ENCODE assay signal across 8 mouse cellular contexts in genomic region chr8:105325641-105326093, GRCm38 (mm10). TPM values are rescaled to one million over a fixed set of nuclear protein-coding genes. Genes with fewer than 3 reads are reported as not detected.
DNase-seq lines count a peak whose midpoint lies in the region; ATAC-seq and TF ChIP-seq lines count a peak whose summit lies in the region.

No protein-coding gene starts in this region.

- no peaks in the 10 kb centered on the region for H3K9me3 ChIP-seq in heart, postnatal 0 days (replicated peaks; ENCODE audit: control insufficient read depth, low read length)
- H3K9me3 ChIP-seq in ES-Bruce4 (replicated peaks; ENCODE audit: control insufficient read depth, insufficient read depth, low read length, poor library complexity, severe bottlenecking): no peaks in the 10 kb centered on the region
- H3K9me3 ChIP-seq in embryonic facial prominence, embryonic 15.5 days (replicated peaks): no peaks in the 10 kb centered on the region
- no peaks in the 10 kb centered on the region for H3K9me3 ChIP-seq in limb, embryonic 13.5 days

- H3K9ac ChIP-seq in heart, postnatal 0 days (replicated peaks; ENCODE audit: low read depth, low read length): peak overlapping the region; percentile 76
- H3K9ac ChIP-seq in ES-Bruce4 (ENCODE audit: low read depth, poor library complexity, severe bottlenecking): peak overlapping the region; percentile 71
- H3K9ac ChIP-seq in embryonic facial prominence, embryonic 15.5 days: peak overlapping the region; percentile 93
- peak overlapping the region; percentile 87 for H3K9ac ChIP-seq in limb, embryonic 13.5 days

- H3K4me3 ChIP-seq in heart, postnatal 0 days (ENCODE audit: low read depth, low read length): peak overlapping the region; percentile 88
- H3K4me3 ChIP-seq in ES-Bruce4 (ENCODE audit: low read depth, low read length): peak overlapping the region; percentile 75
- peak overlapping the region; percentile 91 for H3K4me3 ChIP-seq in embryonic facial prominence, embryonic 15.5 days (replicated peaks)
- peak overlapping the region; percentile 81 for H3K4me3 ChIP-seq in limb, embryonic 13.5 days
- peak overlapping the region; percentile 94 for H3K4me3 ChIP-seq in small intestine, adult 2 months (ENCODE audit: low read depth, low read length)

- TF ChIP-seq CTCF in heart, postnatal 0 days (IDR thresholded peaks at IDR 0.05; ENCODE audit: low read depth): no peak
- TF ChIP-seq CTCF in ES-Bruce4 (IDR thresholded peaks at IDR 0.05; ENCODE audit: low read depth, low read length): no peak
- TF ChIP-seq CTCF in small intestine, adult 2 months (IDR thresholded peaks at IDR 0.05; ENCODE audit: extremely low read depth, insufficient read length, insufficient replicate concordance, low read depth, low read length): no peak

- H3K36me3 ChIP-seq in heart, postnatal 0 days (replicated peaks; ENCODE audit: control insufficient read depth, insufficient read depth, low read length): peaks cover 41% of the 10 kb centered on the region
- peaks cover 25% of the 10 kb centered on the region for H3K36me3 ChIP-seq in ES-Bruce4 (ENCODE audit: control insufficient read depth, insufficient read depth, low read length, poor library complexity, severe bottlenecking)
- peaks cover 37% of the 10 kb centered on the region for H3K36me3 ChIP-seq in embryonic facial prominence, embryonic 15.5 days
- peaks cover 43% of the 10 kb centered on the region for H3K36me3 ChIP-seq in limb, embryonic 13.5 days
- peaks cover 31% of the 10 kb centered on the region for H3K36me3 ChIP-seq in small intestine, adult 2 months (ENCODE audit: control insufficient read depth, insufficient read depth, low read length)

- no peaks in the 10 kb centered on the region for H3K27me3 ChIP-seq in heart, postnatal 0 days (ENCODE audit: control insufficient read depth, insufficient read depth, low read length)
- no peaks in the 10 kb centered on the region for H3K27me3 ChIP-seq in ES-Bruce4 (ENCODE audit: control insufficient read depth, insufficient read depth, low read length, poor library complexity, severe bottlenecking)
- H3K27me3 ChIP-seq in embryonic facial prominence, embryonic 15.5 days: no peaks in the 10 kb centered on the region
- H3K27me3 ChIP-seq in limb, embryonic 13.5 days: no peaks in the 10 kb centered on the region
- H3K27me3 ChIP-seq in small intestine, adult 2 months (ENCODE audit: control insufficient read depth, insufficient read depth, low read length): no peaks in the 10 kb centered on the region

- H3K4me1 ChIP-seq in heart, postnatal 0 days (ENCODE audit: control insufficient read depth, insufficient read depth): peaks cover 20% of the 10 kb centered on the region
- H3K4me1 ChIP-seq in ES-Bruce4 (ENCODE audit: control insufficient read depth, insufficient read depth, low read length): peaks cover 3% of the 10 kb centered on the region
- H3K4me1 ChIP-seq in embryonic facial prominence, embryonic 15.5 days: peaks cover 18% of the 10 kb centered on the region
- peaks cover 25% of the 10 kb centered on the region for H3K4me1 ChIP-seq in limb, embryonic 13.5 days
- H3K4me1 ChIP-seq in small intestine, adult 2 months (ENCODE audit: control insufficient read depth, insufficient read depth, insufficient read length, low read length): peaks cover 20% of the 10 kb centered on the region

- H3K4me2 ChIP-seq in heart, postnatal 0 days (ENCODE audit: low read depth, low read length): peak overlapping the region; percentile 82
- H3K4me2 ChIP-seq in embryonic facial prominence, embryonic 15.5 days (replicated peaks): peak overlapping the region; percentile 80
- H3K4me2 ChIP-seq in limb, embryonic 13.5 days (replicated peaks): peak overlapping the region; percentile 87

- ATAC-seq in heart, postnatal 0 days (ENCODE audit: insufficient read depth, low read depth): peak; percentile 25
- ATAC-seq in embryonic facial prominence, embryonic 15.5 days (ENCODE audit: insufficient number of reproducible peaks, low FRiP score, low TSS enrichment, low read depth): no peak; the same call in 1 of the 2 replicates
- peak; percentile 21 for ATAC-seq in limb, embryonic 13.5 days (ENCODE audit: low FRiP score, low read depth)

- no peak for DNase-seq in heart, postnatal 0 days (ENCODE audit: low spot score)
- DNase-seq in heart, postnatal 14 days: no peak
- DNase-seq in spleen, postnatal 36 days (ENCODE audit: low spot score in 2 of 2): no peak
- DNase-seq in right cerebral cortex, adult 18-20 months: no peak

- under 1% methylated on average over 12 of the region's 12 CpGs for WGBS in heart, postnatal 0 days
- 1% methylated on average over 12 of the region's 12 CpGs for WGBS in embryonic facial prominence, embryonic 15.5 days
- under 1% methylated on average over 12 of the region's 12 CpGs for WGBS in limb, embryonic 13.5 days
- WGBS in small intestine, adult 2 months: under 1% methylated on average over 12 of the region's 12 CpGs

- intact Hi-C loops in heart, postnatal 14 days (cut with DNase I): loop anchor here (2.0 kb wide), 1 partner anchor 27 kb away; no protein-coding TSS in a partner anchor

- no peak for TF ChIP-seq POLR2A in ES-Bruce4 (IDR thresholded peaks at IDR 0.05; ENCODE audit: insufficient read depth, low read length)
- TF ChIP-seq POLR2A in small intestine, adult 2 months (IDR thresholded peaks at IDR 0.05; ENCODE audit: low read depth, low read length): no peak

- no peak for TF ChIP-seq EP300 in heart, postnatal 0 days (IDR thresholded peaks at IDR 0.05; ENCODE audit: low read depth)
- TF ChIP-seq EP300 in ES-Bruce4 (IDR thresholded peaks at IDR 0.05; ENCODE audit: insufficient read depth, low read depth, low read length): no peak

- H3K27ac ChIP-seq in heart, postnatal 0 days (ENCODE audit: low read depth): peak overlapping the region; percentile 80
- H3K27ac ChIP-seq in ES-Bruce4 (ENCODE audit: insufficient read depth, low read length): no peak overlapping the region
- peak overlapping the region; percentile 94 for H3K27ac ChIP-seq in embryonic facial prominence, embryonic 15.5 days (replicated peaks)
- H3K27ac ChIP-seq in limb, embryonic 13.5 days: peak overlapping the region; percentile 85; the same call in 1 of the 2 replicates
- H3K27ac ChIP-seq in small intestine, adult 2 months (ENCODE audit: insufficient read depth, low read depth, low read length): no peak overlapping the region

RNA-seq across cellular contexts. Expression of gene Lrrc29, which starts 0.4 kb away (rescaled TPM):
- 4.0 and 5.8 TPM in 2 replicates for total RNA-seq in heart, postnatal 0 days (2014; rRNA removed; ENCODE audit: low replicate concordance)
- polyA plus RNA-seq in heart, postnatal 0 days (2015; fragmentation: Nextera tagmentation; extraction: Ambion mirVana): 1.1 and 1.5 TPM in 2 replicates
- total RNA-seq in heart, postnatal 14 days (2021): 1 to 10 TPM; 1.7 to 1.9 TPM
- 1.5 and 1.9 TPM in 2 replicates for polyA plus RNA-seq in ES-Bruce4 (2011; ENCODE audit: insufficient read depth, insufficient read length, low read depth, missing spikeins)
- polyA plus RNA-seq in embryonic facial prominence, embryonic 15.5 days (2015; fragmentation: Nextera tagmentation; extraction: Ambion mirVana): 1.6 and 2.0 TPM in 2 replicates
- 1.8 and 2.7 TPM in 2 replicates for polyA plus RNA-seq in limb, embryonic 13.5 days (2015; fragmentation: Nextera tagmentation; extraction: Ambion mirVana)
- 2.7 and 6.9 TPM in 2 replicates for polyA plus RNA-seq in small intestine, adult 2 months (2012; rRNA removed)

RNA-seq across cellular contexts. Expression of gene Tmem208, which starts 0.5 kb away (rescaled TPM):
- 69.3 and 81.0 TPM in 2 replicates for total RNA-seq in heart, postnatal 0 days (2014; rRNA removed; ENCODE audit: low replicate concordance)
- polyA plus RNA-seq in heart, postnatal 0 days (2015; fragmentation: Nextera tagmentation; extraction: Ambion mirVana): 66.2 and 68.9 TPM in 2 replicates
- 10 to 100 TPM; 23.3 to 29.6 TPM for total RNA-seq in heart, postnatal 14 days (2021)
- polyA plus RNA-seq in ES-Bruce4 (2011; ENCODE audit: insufficient read depth, insufficient read length, low read depth, missing spikeins): 31.8 and 33.3 TPM in 2 replicates
- polyA plus RNA-seq in embryonic facial prominence, embryonic 15.5 days (2015; fragmentation: Nextera tagmentation; extraction: Ambion mirVana): 131 TPM in 2 replicates
- 119 and 122 TPM in 2 replicates for polyA plus RNA-seq in limb, embryonic 13.5 days (2015; fragmentation: Nextera tagmentation; extraction: Ambion mirVana)
- 77.5 and 105 TPM in 2 replicates for polyA plus RNA-seq in small intestine, adult 2 months (2012; rRNA removed)

RNA-seq across cellular contexts. Expression of gene Elmo3, which starts 20.3 kb away (rescaled TPM):
- total RNA-seq in heart, postnatal 0 days (2014; rRNA removed; ENCODE audit: low replicate concordance): 1.4 and 2.2 TPM in 2 replicates
- 1.6 and 1.9 TPM in 2 replicates for polyA plus RNA-seq in heart, postnatal 0 days (2015; fragmentation: Nextera tagmentation; extraction: Ambion mirVana)
- total RNA-seq in heart, postnatal 14 days (2021): 1 to 10 TPM in 1 of 2 experiments, under 1 TPM in 1; 0.86 to 1.2 TPM
- 13.7 and 15.6 TPM in 2 replicates for polyA plus RNA-seq in ES-Bruce4 (2011; ENCODE audit: insufficient read depth, insufficient read length, low read depth, missing spikeins)
- 9.9 and 11.4 TPM in 2 replicates for polyA plus RNA-seq in embryonic facial prominence, embryonic 15.5 days (2015; fragmentation: Nextera tagmentation; extraction: Ambion mirVana)
- polyA plus RNA-seq in limb, embryonic 13.5 days (2015; fragmentation: Nextera tagmentation; extraction: Ambion mirVana): 3.9 and 5.1 TPM in 2 replicates
- 39.6 and 107 TPM in 2 replicates for polyA plus RNA-seq in small intestine, adult 2 months (2012; rRNA removed)

RNA-seq across cellular contexts. Expression of gene Fhod1, which starts 22.1 kb away (rescaled TPM):
- total RNA-seq in heart, postnatal 0 days (2014; rRNA removed; ENCODE audit: low replicate concordance): 6.4 and 6.9 TPM in 2 replicates
- polyA plus RNA-seq in heart, postnatal 0 days (2015; fragmentation: Nextera tagmentation; extraction: Ambion mirVana): 0.70 and 0.72 TPM in 2 replicates
- total RNA-seq in heart, postnatal 14 days (2021): 1 to 10 TPM; 9.2 to 9.4 TPM
- polyA plus RNA-seq in ES-Bruce4 (2011; ENCODE audit: insufficient read depth, insufficient read length, low read depth, missing spikeins): 13.0 and 15.4 TPM in 2 replicates
- polyA plus RNA-seq in embryonic facial prominence, embryonic 15.5 days (2015; fragmentation: Nextera tagmentation; extraction: Ambion mirVana): 2.0 and 2.6 TPM in 2 replicates
- 2.1 and 2.3 TPM in 2 replicates for polyA plus RNA-seq in limb, embryonic 13.5 days (2015; fragmentation: Nextera tagmentation; extraction: Ambion mirVana)
- 15.4 and 19.6 TPM in 2 replicates for polyA plus RNA-seq in small intestine, adult 2 months (2012; rRNA removed)

RNA-seq across cellular contexts. Expression of gene Slc9a5, which starts 23.0 kb away (rescaled TPM):
- total RNA-seq in heart, postnatal 0 days (2014; rRNA removed; ENCODE audit: low replicate concordance): 1.2 and 3.9 TPM in 2 replicates
- polyA plus RNA-seq in heart, postnatal 0 days (2015; fragmentation: Nextera tagmentation; extraction: Ambion mirVana): 0.27 and 0.41 TPM in 2 replicates
- total RNA-seq in heart, postnatal 14 days (2021): under 1 TPM; 0.83 to 0.86 TPM
- 13.7 and 14.7 TPM in 2 replicates for polyA plus RNA-seq in ES-Bruce4 (2011; ENCODE audit: insufficient read depth, insufficient read length, low read depth, missing spikeins)
- polyA plus RNA-seq in embryonic facial prominence, embryonic 15.5 days (2015; fragmentation: Nextera tagmentation; extraction: Ambion mirVana): 2.6 and 3.4 TPM in 2 replicates
- 6.0 and 6.4 TPM in 2 replicates for polyA plus RNA-seq in limb, embryonic 13.5 days (2015; fragmentation: Nextera tagmentation; extraction: Ambion mirVana)
- polyA plus RNA-seq in small intestine, adult 2 months (2012; rRNA removed): 1.4 and 3.1 TPM in 2 replicates

Comparison
In these comparisons a context has a peak if more than half of its experiments do, and no peak if none do; other contexts are left out.
1. H3K27ac ChIP-seq: peak in heart, postnatal 0 days (single experiment), embryonic facial prominence, embryonic 15.5 days (single experiment) and limb, embryonic 13.5 days (single experiment); none in ES-Bruce4 (single experiment) and small intestine, adult 2 months (single experiment).
2. Peak in every context shown above with its lines, with median percentiles within 50 percentile points of each other: H3K4me2 ChIP-seq, H3K4me3 ChIP-seq and H3K9ac ChIP-seq.